Mouse (Mus musculus): ENCODE measurements around the gene Foxk2. TPM values are rescaled to one million over a fixed set of nuclear protein-coding genes. Genes with fewer than 3 reads are reported as not detected.

Gene Foxk2
- polyA plus RNA-seq, 1 experiment from 2014 or later: 4.6 TPM

DNA sequence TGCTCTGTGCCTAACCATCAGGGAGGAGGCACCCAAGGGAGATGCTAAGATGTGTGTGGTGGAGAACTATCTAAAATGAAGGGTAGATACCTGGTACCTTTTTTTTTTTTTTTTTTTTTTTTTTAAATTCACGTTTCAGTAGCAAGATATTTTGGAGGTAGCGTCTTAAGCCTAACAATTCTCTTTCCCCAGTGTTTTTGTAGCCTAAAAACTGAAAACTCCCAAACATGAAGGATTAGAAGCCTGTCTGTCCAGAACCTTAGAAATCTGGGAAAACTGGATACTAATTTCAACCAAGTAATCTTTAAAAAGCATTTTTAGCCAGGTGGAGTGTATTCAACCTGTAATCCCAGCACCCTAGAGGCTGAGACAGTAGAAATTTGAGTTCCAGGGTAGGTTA, 1.3 kb downstream of the Foxk2 start:
- H3K4me2 ChIP-seq (ENCODE audit: low read depth, low read length): peak overlapping the region; percentile 97
- 45% methylated on average over 2 of the region's 2 CpGs for WGBS

DNA sequence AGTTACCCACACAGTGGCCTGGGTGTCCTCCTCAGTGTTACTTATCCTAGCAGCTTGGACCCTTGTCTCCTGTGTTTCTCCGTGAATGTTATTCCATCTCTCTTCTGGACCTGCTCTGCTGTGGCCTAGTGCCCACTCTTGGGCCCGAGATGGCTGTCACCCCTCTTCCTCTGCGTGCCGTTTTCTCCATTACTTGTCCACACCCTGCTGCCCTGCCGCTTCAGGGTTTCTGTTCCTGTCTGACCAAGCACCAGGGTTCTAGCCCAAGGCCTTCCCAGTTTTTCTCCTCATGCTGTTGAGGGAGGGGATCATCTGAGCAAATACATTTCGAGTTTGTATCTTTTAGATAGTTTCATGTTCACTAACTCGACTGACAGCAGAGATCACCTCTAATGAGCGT, 17.7 kb downstream of the Foxk2 start:
- Histone ChIP-seq H3K36me3 (ENCODE audit: control insufficient read depth, insufficient read depth, low read length) (0 out of 2 replicates have a peak, but pooled peaks cover 3% of the 10 kb centered on the region), H3K4me2 (ENCODE audit: low read depth, low read length) (no peak overlapping the region), H3K9me3 (ENCODE audit: control insufficient read depth, low read length) (no peaks in the 10 kb centered on the region), H3K4me3 (ENCODE audit: low read length) (no peak overlapping the region), H3K27me3 (replicated peaks; ENCODE audit: control insufficient read depth, insufficient read depth, low read length) (no peaks in the 10 kb centered on the region), H3K9ac (ENCODE audit: low read depth, low read length) (no peak overlapping the region), H3K4me1 (ENCODE audit: control insufficient read depth, insufficient read depth, low read length) (peaks cover 10% of the 10 kb centered on the region; the same call in 1 of the 2 replicates), H3K27ac (ENCODE audit: low read length) (no peak overlapping the region)
- no peak for ATAC-seq
- WGBS: 86% methylated on average over 8 of the region's 8 CpGs

More for the DNA sequence above, 1.3 kb downstream of the Foxk2 start:
- H3K9ac ChIP-seq (ENCODE audit: low read depth, low read length): peak overlapping the region; percentile 97
- no peaks in the 10 kb centered on the region for H3K9me3 ChIP-seq (ENCODE audit: control insufficient read depth, low read length)
- ATAC-seq: no peak
- no peaks in the 10 kb centered on the region for H3K36me3 ChIP-seq (ENCODE audit: control insufficient read depth, insufficient read depth, low read length)
- H3K27ac ChIP-seq (ENCODE audit: low read length): no peak overlapping the region
- H3K27me3 ChIP-seq (replicated peaks; ENCODE audit: control insufficient read depth, insufficient read depth, low read length): no peaks in the 10 kb centered on the region
- peak overlapping the region; percentile 98 for H3K4me3 ChIP-seq (ENCODE audit: low read length)
- peaks cover 13% of the 10 kb centered on the region for H3K4me1 ChIP-seq (ENCODE audit: control insufficient read depth, insufficient read depth, low read length)

DNA sequence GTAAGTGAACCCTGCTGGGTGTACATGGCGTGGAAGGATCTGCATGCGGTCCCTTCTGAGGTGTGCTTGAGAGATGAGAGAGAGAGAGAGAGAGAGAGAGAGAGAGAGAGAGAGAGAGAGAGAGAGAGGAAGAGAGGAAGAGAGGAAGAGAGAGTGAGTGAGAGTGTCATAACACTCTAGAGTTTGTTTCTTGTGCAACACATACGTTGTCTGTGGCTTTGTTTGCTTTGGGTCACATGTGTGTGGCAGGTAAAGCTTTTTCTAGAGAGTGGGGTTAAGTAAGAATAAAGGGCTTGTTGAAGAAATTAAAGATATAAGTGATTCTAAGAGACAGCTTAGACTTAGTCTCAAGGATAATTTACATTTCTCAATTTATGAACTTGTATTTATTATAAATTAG, 18.2 kb downstream of the Foxk2 start:
- Histone ChIP-seq H3K4me2 (ENCODE audit: low read depth, low read length) (no peak overlapping the region), H3K27ac (ENCODE audit: low read length) (no peak overlapping the region), H3K4me3 (ENCODE audit: low read length) (no peak overlapping the region), H3K4me1 (ENCODE audit: control insufficient read depth, insufficient read depth, low read length) (peaks cover 13% of the 10 kb centered on the region), H3K9me3 (ENCODE audit: control insufficient read depth, low read length) (no peaks in the 10 kb centered on the region), H3K36me3 (ENCODE audit: control insufficient read depth, insufficient read depth, low read length) (0 out of 2 replicates have a peak, but pooled peaks cover 3% of the 10 kb centered on the region), H3K9ac (ENCODE audit: low read depth, low read length) (no peak overlapping the region), H3K27me3 (replicated peaks; ENCODE audit: control insufficient read depth, insufficient read depth, low read length) (no peaks in the 10 kb centered on the region)
- 85% methylated on average over 3 of the region's 3 CpGs for WGBS
- no peak for ATAC-seq

DNA sequence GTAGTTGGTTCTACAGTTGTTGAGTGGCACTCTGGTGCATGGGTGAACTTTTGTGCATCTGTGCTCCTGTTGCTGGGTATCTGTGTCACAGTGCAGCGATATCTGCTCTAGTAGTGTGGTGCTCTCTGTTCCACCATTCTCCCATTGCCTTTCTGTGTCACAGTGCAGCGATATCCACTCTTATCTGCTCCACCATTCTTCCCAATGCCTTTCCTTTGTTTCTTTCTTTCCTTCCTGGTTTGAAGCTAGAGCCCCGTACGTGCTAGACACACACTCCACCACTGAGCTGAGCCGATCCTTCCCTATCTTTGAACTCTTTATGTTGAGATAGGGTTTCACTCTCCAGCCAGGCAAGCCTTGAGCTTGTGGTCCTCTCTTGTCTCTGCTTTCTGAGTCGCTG, 23.1 kb downstream of the Foxk2 start:
- peaks cover 10% of the 10 kb centered on the region for H3K36me3 ChIP-seq (ENCODE audit: control insufficient read depth, insufficient read depth, low read length)
- H3K4me1 ChIP-seq (ENCODE audit: control insufficient read depth, insufficient read depth, low read length): peaks cover 13% of the 10 kb centered on the region
- peak; percentile 67 for ATAC-seq
- peak overlapping the region; percentile 63 for H3K27ac ChIP-seq (ENCODE audit: low read length)
- 65% methylated on average over 6 of the region's 6 CpGs for WGBS
- no peaks in the 10 kb centered on the region for H3K27me3 ChIP-seq (replicated peaks; ENCODE audit: control insufficient read depth, insufficient read depth, low read length)
- no peak overlapping the region for H3K9ac ChIP-seq (ENCODE audit: low read depth, low read length)
- H3K4me2 ChIP-seq (ENCODE audit: low read depth, low read length): no peak overlapping the region
- no peaks in the 10 kb centered on the region for H3K9me3 ChIP-seq (ENCODE audit: control insufficient read depth, low read length)
- no peak overlapping the region for H3K4me3 ChIP-seq (ENCODE audit: low read length)

DNA sequence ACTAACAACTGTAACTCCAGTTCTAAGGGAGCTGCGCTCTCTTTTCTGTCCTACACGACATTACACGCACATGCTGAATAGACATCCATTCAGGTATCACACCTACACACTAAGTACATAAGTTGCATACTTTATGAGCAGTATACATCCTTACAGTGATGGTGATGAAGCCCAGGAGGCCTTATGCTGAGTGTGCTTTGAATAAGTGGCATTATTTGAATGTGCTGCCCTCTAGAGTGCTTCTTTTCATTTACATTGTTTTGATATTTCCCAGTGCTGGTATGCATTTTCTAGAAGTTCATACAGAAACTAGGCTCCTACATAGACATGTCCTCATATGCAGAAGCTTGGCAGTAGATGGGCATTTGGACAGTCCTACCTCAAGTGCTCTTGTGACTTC, 30.1 kb downstream of the Foxk2 start:
- Histone ChIP-seq H3K4me3 (ENCODE audit: low read length) (no peak overlapping the region), H3K9me3 (ENCODE audit: control insufficient read depth, low read length) (no peaks in the 10 kb centered on the region), H3K9ac (ENCODE audit: low read depth, low read length) (no peak overlapping the region), H3K27ac (ENCODE audit: low read length) (no peak overlapping the region), H3K4me2 (ENCODE audit: low read depth, low read length) (no peak overlapping the region), H3K27me3 (replicated peaks; ENCODE audit: control insufficient read depth, insufficient read depth, low read length) (no peaks in the 10 kb centered on the region), H3K4me1 (ENCODE audit: control insufficient read depth, insufficient read depth, low read length) (no peaks in the 10 kb centered on the region), H3K36me3 (ENCODE audit: control insufficient read depth, insufficient read depth, low read length) (peaks cover 17% of the 10 kb centered on the region)
- ATAC-seq: no peak
- WGBS: 90% methylated on average over 3 of the region's 3 CpGs

DNA sequence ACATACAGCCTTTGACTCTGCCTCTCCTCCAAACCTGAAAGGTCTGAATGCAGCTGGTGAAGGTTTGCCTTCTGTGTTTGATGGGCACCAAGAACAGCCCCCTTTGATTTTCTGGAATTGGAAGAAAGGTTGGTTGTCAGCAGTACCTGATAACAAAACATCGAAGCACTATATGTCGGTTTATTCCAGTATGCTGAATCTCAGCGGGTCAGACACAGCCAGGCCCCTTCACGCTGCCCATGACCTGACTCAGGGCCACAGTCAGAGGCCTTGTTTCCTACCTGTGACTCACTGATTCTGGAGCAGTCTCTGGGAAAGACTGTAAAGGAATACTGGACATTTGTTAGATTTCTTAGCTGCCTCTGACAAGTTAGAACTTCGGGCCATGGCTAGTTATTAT, 35.0 kb downstream of the Foxk2 start:
- Histone ChIP-seq H3K4me1 (ENCODE audit: control insufficient read depth, insufficient read depth, low read length) (no peaks in the 10 kb centered on the region), H3K27ac (ENCODE audit: low read length) (no peak overlapping the region), H3K27me3 (replicated peaks; ENCODE audit: control insufficient read depth, insufficient read depth, low read length) (no peaks in the 10 kb centered on the region), H3K36me3 (ENCODE audit: control insufficient read depth, insufficient read depth, low read length) (peaks cover 12% of the 10 kb centered on the region), H3K9me3 (ENCODE audit: control insufficient read depth, low read length) (no peaks in the 10 kb centered on the region), H3K4me2 (ENCODE audit: low read depth, low read length) (no peak overlapping the region), H3K9ac (ENCODE audit: low read depth, low read length) (no peak overlapping the region), H3K4me3 (ENCODE audit: low read length) (no peak overlapping the region)
- no peak for ATAC-seq
- WGBS: 95% methylated on average over 5 of the region's 5 CpGs

DNA sequence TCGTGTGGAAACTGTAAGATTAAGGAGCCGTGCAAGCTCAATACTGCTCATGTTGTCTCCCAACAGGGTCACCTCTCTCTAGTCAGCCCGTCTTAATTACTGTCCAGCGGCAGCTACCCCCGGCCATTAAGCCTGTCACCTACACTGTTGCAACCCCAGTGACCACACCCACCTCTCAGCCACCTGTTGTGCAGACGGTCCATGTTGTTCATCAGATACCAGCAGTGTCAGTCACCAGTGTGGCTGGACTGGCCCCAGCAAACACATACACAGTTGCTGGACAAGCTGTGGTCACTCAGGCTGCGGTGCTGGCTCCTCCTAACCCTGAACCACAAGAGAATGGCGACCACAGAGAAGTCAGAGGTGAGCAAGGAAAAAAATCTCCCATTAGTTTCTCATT, 38.7 kb downstream of the Foxk2 start:
- H3K27ac ChIP-seq (ENCODE audit: low read length): no peak overlapping the region
- no peak overlapping the region for H3K4me2 ChIP-seq (ENCODE audit: low read depth, low read length)
- H3K9me3 ChIP-seq (ENCODE audit: control insufficient read depth, low read length): no peaks in the 10 kb centered on the region
- H3K4me3 ChIP-seq (ENCODE audit: low read length): no peak overlapping the region
- no peaks in the 10 kb centered on the region for H3K27me3 ChIP-seq (replicated peaks; ENCODE audit: control insufficient read depth, insufficient read depth, low read length)
- H3K4me1 ChIP-seq (ENCODE audit: control insufficient read depth, insufficient read depth, low read length): no peaks in the 10 kb centered on the region
- WGBS: 91% methylated on average over 8 of the region's 8 CpGs
- no peak for ATAC-seq
- H3K36me3 ChIP-seq (ENCODE audit: control insufficient read depth, insufficient read depth, low read length): peaks cover 16% of the 10 kb centered on the region
- no peak overlapping the region for H3K9ac ChIP-seq (ENCODE audit: low read depth, low read length)

DNA sequence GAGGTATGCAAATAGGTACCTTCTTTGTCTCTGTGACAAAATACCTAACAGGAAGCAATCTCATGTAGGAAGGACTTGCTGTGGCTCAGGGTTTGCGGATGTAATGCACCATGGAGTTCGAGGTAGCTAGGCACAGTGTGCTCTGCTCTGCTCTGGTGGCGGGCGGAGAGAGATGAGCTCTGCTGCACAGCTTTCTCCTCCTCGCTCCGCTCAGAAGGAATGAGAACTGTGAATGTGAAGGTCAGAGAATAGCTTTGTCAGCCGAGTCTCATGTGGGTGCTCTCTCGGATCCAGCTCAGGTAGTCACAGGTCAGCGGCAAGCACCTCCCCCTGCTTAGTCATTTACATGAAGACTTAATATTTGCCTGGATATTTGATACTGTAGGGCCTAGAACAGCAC, 40.5 kb downstream of the Foxk2 start:
- ATAC-seq: no peak
- H3K4me1 ChIP-seq (ENCODE audit: control insufficient read depth, insufficient read depth, low read length): no peaks in the 10 kb centered on the region
- H3K36me3 ChIP-seq (ENCODE audit: control insufficient read depth, insufficient read depth, low read length): peaks cover 16% of the 10 kb centered on the region
- no peak overlapping the region for H3K4me3 ChIP-seq (ENCODE audit: low read length)
- no peak overlapping the region for H3K4me2 ChIP-seq (ENCODE audit: low read depth, low read length)
- H3K27me3 ChIP-seq (replicated peaks; ENCODE audit: control insufficient read depth, insufficient read depth, low read length): no peaks in the 10 kb centered on the region
- no peak overlapping the region for H3K9ac ChIP-seq (ENCODE audit: low read depth, low read length)
- 93% methylated on average over 9 of the region's 9 CpGs for WGBS
- H3K27ac ChIP-seq (ENCODE audit: low read length): no peak overlapping the region
- no peaks in the 10 kb centered on the region for H3K9me3 ChIP-seq (ENCODE audit: control insufficient read depth, low read length)

DNA sequence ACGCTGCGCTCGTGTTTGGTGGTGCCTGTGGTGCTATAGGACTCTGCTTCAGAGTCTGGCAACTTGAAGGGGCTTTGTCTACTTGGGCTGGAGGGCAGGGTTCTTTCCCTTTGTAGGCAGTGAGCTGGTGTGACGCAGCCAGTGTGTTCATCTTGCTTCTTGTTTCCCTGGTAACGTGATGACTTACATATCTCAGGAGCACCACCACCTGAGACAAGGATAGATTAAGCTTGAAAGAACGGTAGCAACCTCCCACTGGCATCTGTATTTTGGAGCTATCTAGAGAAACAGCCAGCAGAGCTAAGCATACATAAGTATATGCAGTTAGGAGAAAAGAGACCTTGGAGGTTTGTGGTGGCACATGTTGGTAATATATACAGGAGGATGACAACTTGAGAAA, 45.6 kb downstream of the Foxk2 start:
- ATAC-seq: no peak
- no peak overlapping the region for H3K9ac ChIP-seq (ENCODE audit: low read depth, low read length)
- H3K4me2 ChIP-seq (ENCODE audit: low read depth, low read length): no peak overlapping the region
- 86% methylated on average over 6 of the region's 6 CpGs for WGBS
- H3K4me3 ChIP-seq (ENCODE audit: low read length): no peak overlapping the region
- H3K27ac ChIP-seq (ENCODE audit: low read length): no peak overlapping the region
- H3K4me1 ChIP-seq (ENCODE audit: control insufficient read depth, insufficient read depth, low read length): no peaks in the 10 kb centered on the region
- no peaks in the 10 kb centered on the region for H3K27me3 ChIP-seq (replicated peaks; ENCODE audit: control insufficient read depth, insufficient read depth, low read length)
- H3K36me3 ChIP-seq (ENCODE audit: control insufficient read depth, insufficient read depth, low read length): peaks cover 24% of the 10 kb centered on the region
- peaks cover 4% of the 10 kb centered on the region; the same call in 1 of the 2 replicates for H3K9me3 ChIP-seq (ENCODE audit: control insufficient read depth, low read length)

DNA sequence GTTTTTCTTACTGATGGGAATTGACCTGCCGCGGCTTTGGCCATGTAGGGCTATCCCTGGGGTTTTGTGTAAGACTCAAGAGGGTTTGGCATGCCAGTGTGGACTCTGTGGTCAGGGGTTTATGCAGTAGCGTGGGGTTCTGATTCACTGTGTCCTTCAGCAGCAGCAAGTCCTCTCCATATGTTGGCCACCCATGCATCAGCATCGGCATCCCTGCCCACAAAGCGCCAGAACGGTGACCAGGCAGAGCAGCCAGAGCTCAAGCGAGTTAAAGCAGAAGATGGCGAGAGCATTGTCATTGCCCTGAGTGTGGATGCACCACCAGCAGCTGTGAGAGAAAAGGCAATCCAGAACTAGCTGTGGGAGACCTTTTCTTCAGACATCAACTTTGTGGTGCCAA, 46.8 kb downstream of the Foxk2 start:
- Histone ChIP-seq H3K4me2 (ENCODE audit: low read depth, low read length) (no peak overlapping the region), H3K9ac (ENCODE audit: low read depth, low read length) (no peak overlapping the region), H3K36me3 (ENCODE audit: control insufficient read depth, insufficient read depth, low read length) (peaks cover 25% of the 10 kb centered on the region), H3K4me1 (ENCODE audit: control insufficient read depth, insufficient read depth, low read length) (no peaks in the 10 kb centered on the region), H3K4me3 (ENCODE audit: low read length) (no peak overlapping the region), H3K9me3 (ENCODE audit: control insufficient read depth, low read length) (peaks cover 6% of the 10 kb centered on the region; the same call in 1 of the 2 replicates), H3K27ac (ENCODE audit: low read length) (no peak overlapping the region), H3K27me3 (replicated peaks; ENCODE audit: control insufficient read depth, insufficient read depth, low read length) (no peaks in the 10 kb centered on the region)
- 95% methylated on average over 8 of the region's 8 CpGs for WGBS
- ATAC-seq: no peak

Measured in intestine, embryonic 16.5 days (tissue).